32 mouse cellular contexts compared by ENCODE assay signal in the genomic region with DNA sequence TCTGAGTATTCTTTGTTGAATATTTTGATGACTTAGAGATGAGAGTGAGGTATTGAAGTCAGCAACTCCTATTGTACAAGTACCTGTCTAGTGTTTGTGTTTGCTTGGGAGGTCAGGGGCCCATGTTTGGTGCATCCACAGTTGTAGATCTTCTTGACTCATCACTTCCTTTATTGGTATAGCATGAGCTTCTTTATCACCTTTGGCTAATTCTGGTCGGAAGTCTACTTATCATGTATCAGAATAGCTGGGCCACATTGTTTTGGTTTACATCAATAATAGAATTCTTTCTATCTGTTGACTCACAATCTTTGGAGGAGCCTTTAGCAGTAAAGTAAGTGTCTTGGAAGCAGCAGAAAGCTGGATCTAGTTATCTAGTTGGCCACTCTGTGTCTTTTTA.
"Had no signal": no experiment of that assay in that cellular context is flagged by ENCODE, and none has a peak within 500 bp of the region (broad histone marks: within the 10 kb centered on the region; RNA-seq: fewer than 3 reads in every experiment).

No protein-coding gene starts in this region.

- ATAC-seq: liver, embryonic 12.5 days; liver, postnatal 0 days; lung, postnatal 0 days; midbrain, embryonic 13.5 days; midbrain, embryonic 15.5 days; midbrain, embryonic 16.5 days had no signal

- H3K27ac ChIP-seq: limb, embryonic 10.5 days; limb, embryonic 12.5 days; limb, embryonic 13.5 days; limb, embryonic 15.5 days; liver, embryonic 12.5 days; liver, embryonic 13.5 days; liver, embryonic 14.5 days; liver, embryonic 15.5 days; lung, embryonic 15.5 days; macrophage; midbrain, embryonic 10.5 days; midbrain, embryonic 12.5 days; midbrain, embryonic 13.5 days; midbrain, embryonic 15.5 days; neural tube, embryonic 12.5 days had no signal

- H3K4me3 ChIP-seq: limb, embryonic 10.5 days; limb, embryonic 12.5 days; limb, embryonic 13.5 days; limb, embryonic 15.5 days; liver, embryonic 12.5 days; liver, embryonic 13.5 days; liver, embryonic 15.5 days; lung, embryonic 15.5 days; megakaryocyte, embryonic 14.5 days; midbrain, embryonic 10.5 days; midbrain, embryonic 12.5 days; midbrain, embryonic 13.5 days; midbrain, embryonic 15.5 days; myocyte; neural tube, embryonic 12.5 days had no signal

- H3K9me3 ChIP-seq: limb, embryonic 10.5 days; limb, embryonic 12.5 days; limb, embryonic 13.5 days; limb, embryonic 15.5 days; liver, embryonic 12.5 days; liver, embryonic 13.5 days; liver, embryonic 15.5 days; lung, embryonic 15.5 days; megakaryocyte, embryonic 14.5 days; midbrain, embryonic 10.5 days; midbrain, embryonic 12.5 days; midbrain, embryonic 13.5 days; midbrain, embryonic 15.5 days; neural tube, embryonic 12.5 days had no signal

- H3K27me3 ChIP-seq: limb, embryonic 12.5 days; limb, embryonic 13.5 days; limb, embryonic 15.5 days; liver, embryonic 12.5 days; liver, embryonic 13.5 days; liver, embryonic 15.5 days; lung, embryonic 15.5 days; megakaryocyte, embryonic 14.5 days; midbrain, embryonic 12.5 days; midbrain, embryonic 13.5 days; midbrain, embryonic 15.5 days; neural tube, embryonic 12.5 days had no signal

- H3K4me1 ChIP-seq: limb, embryonic 15.5 days; lung, embryonic 15.5 days; midbrain, embryonic 12.5 days; midbrain, embryonic 15.5 days; neural tube, embryonic 12.5 days had no signal

- H3K9ac ChIP-seq: limb, embryonic 12.5 days; limb, embryonic 13.5 days; limb, embryonic 15.5 days; liver, embryonic 12.5 days; liver, embryonic 13.5 days; liver, embryonic 14.5 days; liver, embryonic 15.5 days; liver, postnatal 0 days; lung, embryonic 14.5 days; lung, embryonic 15.5 days; midbrain, embryonic 12.5 days; midbrain, embryonic 13.5 days; midbrain, embryonic 15.5 days; neural tube, embryonic 12.5 days had no signal

- H3K36me3 ChIP-seq: limb, embryonic 10.5 days; limb, embryonic 12.5 days; limb, embryonic 13.5 days; limb, embryonic 15.5 days; liver, embryonic 12.5 days; liver, embryonic 13.5 days; liver, embryonic 15.5 days; lung, embryonic 15.5 days; midbrain, embryonic 10.5 days; midbrain, embryonic 12.5 days; midbrain, embryonic 13.5 days; midbrain, embryonic 15.5 days; neural tube, embryonic 12.5 days had no signal

- DNase-seq: left cerebral cortex, postnatal 4 days; liver; liver, embryonic 13.5 days; liver, postnatal 0 days; lung, adult 18-20 months; lung, adult 2 months; lung, embryonic 14.5 days; lung, postnatal 10 days; lung, postnatal 14 days; lung, postnatal 36 days; lung, postnatal 4 days; midbrain, embryonic 14.5 days had no signal

- H3K4me2 ChIP-seq: limb, embryonic 12.5 days; limb, embryonic 13.5 days; limb, embryonic 15.5 days; liver, embryonic 11.5 days; liver, embryonic 12.5 days; liver, embryonic 13.5 days; liver, embryonic 15.5 days; lung, embryonic 14.5 days; lung, embryonic 15.5 days; midbrain, embryonic 11.5 days; midbrain, embryonic 12.5 days; midbrain, embryonic 13.5 days; midbrain, embryonic 15.5 days; neural tube, embryonic 12.5 days had no signal
